Mouse (Mus musculus) left cerebral cortex, postnatal 14 days (tissue): ENCODE data around the gene Caskin1. TPM values are rescaled to one million over a fixed set of nuclear protein-coding genes. Genes with fewer than 3 reads are reported as not detected.
"Not testable (repeated sequence)": the region's sequence is repeated elsewhere in the genome, so short reads cannot be mapped to it uniquely, and the experiment has no call there.

Experiments
- DNase-seq, 2 experiments: peaks; one replicate each; pipeline ENCODE4 v3.0.0; 2021 to 2022; ENCODE audit warnings: low spot score in 2 of 2, mixed read lengths in 1 of 2
- intact Hi-C: fragments of 180-260 bp; cut with DNase I; formaldehyde crosslinking; loops from one replicate; pipeline ENCODE4 v1.15.1; 2025
- long read RNA-seq, 2 experiments: library from polyadenylated mRNA; stranded (forward); transcript quantifications; one replicate each; pipeline ENCODE4 v2.0.0; 2021
- total RNA-seq, 2 experiments: library from RNA; stranded (reverse); gene quantifications; 2 replicates each; pipeline ENCODE4 v1.2.3; 2021

Gene Caskin1
- 100 to 1,000 TPM; 134 to 145 TPM for total RNA-seq
- long read RNA-seq, experiment 1, full-length matches to known transcripts: 6 of 76 reads
- long read RNA-seq, experiment 1, partial matches to known transcripts: 69 of 76 reads
- long read RNA-seq, experiment 1, other reads (novel, unspliced or antisense): 1 of 76 reads
- long read RNA-seq, experiment 2, full-length matches to known transcripts: 6 of 76 reads
- long read RNA-seq, experiment 2, partial matches to known transcripts: 66 of 76 reads
- long read RNA-seq, experiment 2, other reads (novel, unspliced or antisense): 4 of 76 reads

DNA sequence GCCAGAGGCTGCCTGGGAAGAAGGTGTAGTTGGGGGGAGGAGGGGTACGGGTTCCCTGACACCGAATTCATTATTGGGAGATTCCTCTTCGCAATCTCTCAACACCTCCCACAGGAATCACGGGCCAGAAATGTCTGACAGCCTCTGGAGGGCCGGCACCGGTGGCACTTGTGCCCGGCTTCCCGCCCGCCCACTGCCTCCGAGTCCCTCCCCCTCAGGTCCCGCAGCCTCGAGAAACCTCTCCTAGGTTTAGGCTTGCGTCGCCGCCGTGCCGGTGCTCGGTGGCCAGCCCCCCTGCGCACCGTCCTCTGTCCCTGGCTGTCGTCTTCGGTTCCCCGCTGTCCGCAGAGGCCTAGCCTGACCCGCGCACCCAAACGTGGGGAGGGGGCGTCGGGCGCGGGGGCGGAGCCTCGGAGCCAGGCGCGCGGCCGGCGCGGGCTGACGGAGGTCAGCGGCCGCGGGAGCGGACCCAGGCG lies at the start of gene Caskin1:
Caskin1 (plus strand) TSS at position 416 of the 476 bp plus-strand sequence.
- DNase-seq: peak; percentile 62 to 84
- intact Hi-C loops: no loop called here

DNA sequence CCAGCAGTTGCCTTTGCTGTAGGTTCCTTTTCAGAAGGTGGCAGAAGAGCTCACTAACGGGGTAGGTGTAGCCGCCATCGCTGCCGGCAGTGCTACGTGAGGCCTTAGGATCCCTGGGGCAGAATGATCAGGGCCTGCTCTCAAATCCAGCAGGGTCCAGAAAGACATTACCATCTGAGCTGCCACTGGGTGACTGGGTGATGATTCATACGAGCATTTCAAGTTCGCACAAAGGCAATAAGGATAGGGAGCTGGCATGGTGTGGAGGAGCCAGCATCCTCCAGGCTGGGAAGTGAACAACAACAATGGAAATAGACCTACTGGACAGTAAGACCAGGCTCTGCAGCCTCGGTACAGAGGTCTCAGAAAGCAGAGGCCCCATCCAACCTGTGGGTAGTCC lies 48.0 kb upstream of the Caskin1 start:
- intact Hi-C loops: no loop called here
- DNase-seq: no peak

DNA sequence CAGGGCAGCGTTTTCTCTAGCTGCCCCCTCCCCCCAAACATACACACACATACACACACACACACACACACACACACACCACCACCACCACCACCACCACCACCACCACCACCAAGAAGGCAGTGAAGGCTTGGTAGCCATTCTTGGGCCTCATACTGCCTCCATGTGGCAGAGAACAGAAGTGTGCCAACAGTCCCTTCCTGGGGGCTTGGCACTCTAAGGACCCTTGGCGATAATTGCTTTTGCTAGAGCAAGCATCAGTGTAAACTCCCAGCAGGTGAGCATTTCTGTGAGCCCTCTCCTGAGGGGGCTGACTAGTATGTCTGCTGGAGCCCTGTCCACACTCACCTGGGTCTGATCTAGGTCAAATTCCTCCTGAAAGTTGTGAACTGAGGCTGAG lies 47.3 kb upstream of the Caskin1 start:
- intact Hi-C loops: no loop called here
- DNase-seq: no peak

DNA sequence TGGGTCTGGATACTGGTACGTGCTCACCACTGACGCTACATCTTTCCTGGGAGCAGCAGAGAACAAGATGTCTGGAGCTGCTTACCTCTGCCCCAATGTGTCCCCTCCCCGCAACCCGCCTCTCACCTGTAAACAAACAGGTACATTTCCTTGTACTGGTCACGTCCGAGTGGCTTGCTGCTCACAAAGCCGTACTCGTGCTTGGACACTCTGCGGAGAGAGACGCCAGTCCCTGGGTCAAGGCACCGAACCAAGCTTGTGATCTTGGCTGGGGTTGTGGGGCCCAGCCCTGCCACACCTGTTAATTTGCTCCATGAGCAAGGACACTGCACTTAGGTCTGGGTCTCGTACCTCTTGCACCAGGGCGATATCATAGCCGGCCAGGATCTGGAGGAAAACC lies 46.3 kb upstream of the Caskin1 start:
- intact Hi-C loops: no loop called here
- DNase-seq: no peak

DNA sequence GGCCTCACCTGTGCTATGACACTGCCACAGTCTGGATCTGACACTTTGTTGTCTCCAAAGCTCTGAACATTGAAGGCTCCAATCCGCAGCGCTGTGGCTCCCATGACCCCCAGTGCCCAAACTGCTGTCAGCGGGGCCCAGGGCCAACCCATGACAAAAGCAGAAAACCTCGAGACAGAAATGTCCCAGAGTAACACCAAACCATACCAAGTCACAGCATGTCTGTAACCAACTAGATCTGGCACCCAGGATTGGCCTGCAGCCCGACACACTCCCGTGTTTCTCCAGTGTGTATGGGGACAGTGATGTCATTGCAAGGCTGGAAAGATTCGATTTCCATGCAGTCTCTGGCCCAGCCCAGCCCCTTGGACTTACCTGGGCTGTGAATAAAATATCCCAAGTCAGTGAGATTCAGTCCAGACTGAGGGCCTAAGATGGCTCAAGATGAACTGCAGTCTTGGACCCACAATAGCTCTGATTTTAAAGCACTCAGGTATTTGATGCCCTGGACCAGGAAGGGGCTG lies 45.7 kb upstream of the Caskin1 start, which contains the start of gene Dnase1l2:
Dnase1l2 (minus strand) TSS at position 474 of the 524 bp plus-strand sequence.
- intact Hi-C loops: no loop called here
- DNase-seq: no peak

DNA sequence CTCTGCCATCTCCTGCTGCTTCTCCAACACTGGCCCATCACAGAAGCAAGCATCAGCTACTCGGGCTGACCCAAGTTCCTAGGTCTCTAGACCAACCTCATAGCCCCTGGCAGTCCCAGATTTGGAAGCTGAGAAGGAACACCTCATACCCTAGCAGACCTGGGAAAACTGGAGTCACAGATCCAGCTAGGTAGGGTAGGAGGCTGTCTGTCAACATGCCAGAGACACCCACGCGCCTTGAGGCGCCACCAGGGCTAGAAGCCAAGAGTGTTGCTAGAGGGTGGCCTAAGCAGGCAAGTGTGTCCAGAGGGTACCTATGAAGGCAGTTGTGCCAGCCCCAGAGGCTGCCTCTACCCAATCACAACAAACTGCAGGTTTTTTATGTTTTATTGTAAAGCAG lies 45.0 kb upstream of the Caskin1 start:
- peak in 1 of 2 experiments; percentile 51 for DNase-seq
- intact Hi-C loops: no loop called here

DNA sequence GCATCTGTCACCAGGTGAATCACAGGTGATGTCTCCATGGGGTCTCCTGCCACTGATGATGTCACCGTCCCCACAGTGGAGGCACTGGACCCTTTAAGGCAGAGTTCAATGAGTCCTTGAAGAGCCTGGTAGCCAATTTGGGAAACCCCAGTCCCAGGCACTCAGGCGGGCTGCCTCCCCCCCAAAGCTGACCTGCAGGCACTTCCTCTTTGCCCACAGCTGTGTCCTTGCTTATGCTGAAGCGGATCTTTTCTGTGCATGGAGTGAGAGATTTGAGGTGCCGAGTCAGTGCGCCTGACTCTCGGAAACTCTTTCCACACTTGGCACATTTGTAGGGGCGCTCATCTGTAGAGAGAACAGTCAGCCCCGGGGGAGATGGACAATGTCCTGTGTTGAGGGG lies 41.8 kb upstream of the Caskin1 start:
- intact Hi-C loops: no loop called here
- DNase-seq: no peak

DNA sequence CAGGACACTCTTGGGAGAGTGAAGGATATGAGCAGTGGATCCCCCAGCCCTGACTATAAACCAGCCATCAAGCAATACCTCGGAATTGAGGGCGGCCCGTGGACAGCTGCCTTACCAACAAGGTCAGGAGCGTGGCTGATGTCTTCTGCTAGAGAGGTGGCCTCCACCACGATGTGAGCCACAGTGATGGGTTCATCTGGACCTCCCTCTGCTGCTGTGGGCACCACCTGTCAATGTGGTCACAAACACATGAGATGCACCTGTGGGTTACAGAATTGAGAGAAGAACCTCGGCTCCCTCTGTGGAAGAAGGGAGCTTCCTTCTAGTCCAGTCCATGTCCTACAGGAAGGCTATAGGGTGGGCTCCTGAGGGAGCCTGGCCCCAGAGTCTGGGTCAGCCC lies 38.9 kb upstream of the Caskin1 start:
- no peak for DNase-seq

DNA sequence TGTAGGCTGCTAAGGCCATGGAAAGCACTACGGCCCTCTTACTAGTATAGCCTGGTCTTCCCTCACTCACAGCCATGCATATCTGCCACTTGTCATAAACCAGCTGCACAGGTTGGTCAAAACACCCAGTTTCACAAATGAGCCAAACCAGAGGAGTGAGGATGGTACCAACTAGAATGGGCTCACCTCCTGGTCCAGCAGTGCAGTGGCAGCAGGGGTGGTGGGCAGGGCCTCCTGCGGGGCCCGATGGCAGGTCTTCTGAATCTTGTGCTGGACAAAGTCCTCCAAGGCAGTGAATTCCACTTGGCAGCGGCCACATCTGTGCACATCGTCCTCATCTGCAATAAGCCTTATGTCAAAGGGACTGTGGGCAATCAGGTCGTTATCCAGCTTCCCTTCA lies 37.2 kb upstream of the Caskin1 start:
- intact Hi-C loops: no loop called here

More for the DNA sequence above, 38.9 kb upstream of the Caskin1 start:
- intact Hi-C loops: no loop called here

DNA sequence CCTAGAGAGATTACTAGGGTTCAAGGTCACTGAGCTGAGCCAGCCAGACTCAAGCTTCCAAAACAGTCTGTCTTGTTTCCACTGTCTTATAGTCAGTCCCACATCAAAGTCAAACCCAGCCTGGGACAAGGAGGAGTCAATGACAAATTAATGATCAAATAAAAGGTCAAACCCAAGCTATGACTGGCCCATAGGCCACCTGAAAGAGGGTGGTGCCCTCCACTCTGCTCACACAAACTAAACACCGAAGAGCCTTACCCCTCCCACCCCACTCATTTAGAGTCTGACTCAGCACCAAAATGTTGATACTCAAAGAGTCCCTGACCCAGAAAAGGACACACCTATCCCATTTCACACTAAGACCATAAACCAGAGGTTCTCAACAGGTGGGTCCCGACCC lies 35.0 kb upstream of the Caskin1 start:
- intact Hi-C loops: no loop called here
- no peak for DNase-seq

More for the DNA sequence above, 37.2 kb upstream of the Caskin1 start:
- DNase-seq: no peak

DNA sequence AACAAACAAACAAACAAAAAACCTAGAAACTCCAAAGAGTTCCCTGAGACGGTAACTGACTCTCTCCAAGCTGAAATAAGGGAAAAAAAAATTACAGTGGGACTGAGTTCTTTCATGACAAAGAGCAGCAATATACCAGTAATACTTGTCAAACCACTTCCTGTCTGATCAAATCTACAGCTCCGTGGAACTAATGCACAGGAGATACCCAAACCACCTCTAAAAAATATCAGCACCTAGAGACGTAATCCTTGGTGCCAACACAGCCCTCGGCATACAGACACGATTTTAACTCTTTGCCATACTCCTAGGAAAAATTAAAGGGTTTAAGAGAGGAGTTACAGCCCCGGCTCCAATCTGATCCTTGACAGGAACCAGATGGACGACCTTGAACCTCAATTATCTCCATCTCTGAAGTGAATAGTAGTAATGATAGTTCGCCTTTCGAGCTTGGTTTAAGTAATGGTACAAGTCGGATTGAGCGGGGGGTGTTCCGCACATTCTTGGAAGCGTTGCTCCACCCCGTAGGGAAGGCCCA lies 34.1 kb upstream of the Caskin1 start:
- no peak for DNase-seq
- intact Hi-C loops: no loop called here

DNA sequence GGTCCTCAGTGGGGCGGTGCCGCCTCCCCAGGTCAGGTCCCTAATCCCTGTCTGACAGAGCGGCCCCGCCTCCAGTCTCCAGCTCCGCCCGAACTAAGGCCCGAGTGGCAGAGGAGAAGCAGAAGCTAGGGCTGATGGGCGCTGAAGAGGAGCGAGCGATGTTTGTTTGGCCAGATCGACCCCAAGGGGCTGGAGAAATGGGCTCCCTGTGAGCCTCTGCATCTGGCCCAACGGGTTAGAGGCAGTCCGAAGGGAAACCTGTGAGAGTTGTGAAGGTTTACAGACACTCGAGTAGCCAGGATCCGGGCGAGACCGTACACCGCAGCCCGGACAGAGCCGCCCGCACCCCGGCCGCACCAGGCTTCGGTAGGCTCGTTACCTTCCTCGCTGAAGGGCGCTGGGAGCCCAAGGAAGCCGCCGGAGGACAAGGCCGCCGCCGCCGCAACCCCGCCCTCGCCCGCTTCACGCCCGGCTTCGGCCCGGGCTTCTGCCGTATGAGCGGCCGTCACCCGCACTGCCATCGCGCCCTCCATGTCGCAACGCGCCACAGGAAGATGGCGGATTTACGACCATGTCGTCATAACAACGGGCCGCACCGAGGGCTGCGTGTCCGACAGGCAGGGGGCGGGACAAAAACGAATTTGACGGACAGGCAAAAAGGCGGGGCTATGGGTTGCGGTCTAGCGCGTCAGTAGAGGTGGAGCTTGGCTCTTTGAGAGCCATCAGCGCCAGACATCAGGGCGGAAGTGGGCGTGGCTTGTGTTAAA lies 33.5 kb upstream of the Caskin1 start:
- DNase-seq: peak; percentile 99
- intact Hi-C loops: no loop called here

DNA sequence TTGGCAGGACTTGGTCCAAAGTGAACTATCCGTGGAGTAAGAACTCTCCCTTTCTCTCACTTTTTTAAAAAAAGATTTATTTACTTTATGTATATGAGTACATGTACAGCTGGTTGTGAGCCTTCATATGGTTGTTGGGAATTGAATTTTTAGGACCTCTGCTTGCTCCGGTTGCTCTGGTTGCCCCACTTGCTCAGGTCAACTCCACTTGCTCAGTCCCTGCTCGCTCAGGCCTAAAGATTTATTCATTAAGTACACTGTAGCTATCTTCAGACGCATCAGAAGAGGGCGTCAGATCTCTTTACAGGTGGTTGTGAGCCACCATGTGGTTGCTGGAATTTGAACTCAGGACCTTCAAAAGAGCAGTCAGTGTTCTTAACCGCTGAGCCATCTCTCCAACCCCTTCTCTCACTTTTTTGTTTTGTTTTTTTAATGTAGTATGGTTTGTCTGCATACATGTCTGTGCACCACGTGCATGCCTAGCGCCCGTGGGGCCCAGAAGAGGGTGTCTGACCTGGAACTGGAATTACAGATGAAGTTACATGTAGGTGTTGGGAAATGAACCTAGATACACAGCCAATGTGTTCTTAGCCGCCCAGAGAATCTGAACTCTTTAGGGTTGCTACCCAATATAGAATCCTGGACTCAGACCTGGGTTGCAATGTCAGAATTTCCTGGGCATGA lies 32.7 kb upstream of the Caskin1 start:
- DNase-seq, intact Hi-C loops: not testable (repeated sequence)

DNA sequence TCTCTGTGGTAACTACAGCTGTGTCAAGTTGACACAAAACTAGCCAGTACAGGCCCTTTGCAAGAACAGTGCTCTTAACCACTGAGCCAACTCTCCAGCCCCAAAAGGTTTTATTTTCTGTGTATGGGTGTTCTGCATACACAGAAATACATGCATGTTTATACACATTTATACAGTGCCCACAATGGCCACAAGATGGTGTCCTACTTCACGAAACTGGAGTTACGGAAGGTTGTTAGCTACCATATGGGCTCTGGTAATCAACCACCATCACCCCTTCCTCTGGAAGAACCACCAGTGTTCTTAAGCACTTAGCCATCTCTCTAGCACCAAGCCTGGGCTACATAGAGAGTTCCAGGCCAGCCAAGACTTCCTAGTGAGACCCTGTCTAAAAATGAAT lies 26.8 kb upstream of the Caskin1 start:
- DNase-seq: no peak
- intact Hi-C loops: no loop called here

DNA sequence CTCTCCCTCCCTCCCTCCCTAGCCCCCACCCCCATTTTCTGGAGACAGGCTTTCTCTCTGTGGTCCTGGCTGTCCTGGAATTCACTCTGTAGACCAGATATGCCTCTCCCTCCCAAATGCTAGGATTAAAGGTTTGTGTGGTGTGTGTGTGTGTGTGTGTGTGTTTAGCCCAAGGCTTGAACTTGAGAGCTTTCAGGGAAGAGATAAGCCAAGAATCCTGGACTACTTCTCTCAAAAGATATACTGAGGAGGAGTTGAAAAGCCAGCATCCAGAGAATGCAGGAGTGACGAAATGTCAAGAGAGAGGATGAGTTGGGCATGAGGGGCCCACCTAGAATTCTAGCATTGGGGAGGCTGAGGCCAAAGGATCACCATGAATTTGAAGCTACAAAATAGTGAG lies 25.5 kb upstream of the Caskin1 start:
- DNase-seq: no peak
- intact Hi-C loops: no loop called here

DNA sequence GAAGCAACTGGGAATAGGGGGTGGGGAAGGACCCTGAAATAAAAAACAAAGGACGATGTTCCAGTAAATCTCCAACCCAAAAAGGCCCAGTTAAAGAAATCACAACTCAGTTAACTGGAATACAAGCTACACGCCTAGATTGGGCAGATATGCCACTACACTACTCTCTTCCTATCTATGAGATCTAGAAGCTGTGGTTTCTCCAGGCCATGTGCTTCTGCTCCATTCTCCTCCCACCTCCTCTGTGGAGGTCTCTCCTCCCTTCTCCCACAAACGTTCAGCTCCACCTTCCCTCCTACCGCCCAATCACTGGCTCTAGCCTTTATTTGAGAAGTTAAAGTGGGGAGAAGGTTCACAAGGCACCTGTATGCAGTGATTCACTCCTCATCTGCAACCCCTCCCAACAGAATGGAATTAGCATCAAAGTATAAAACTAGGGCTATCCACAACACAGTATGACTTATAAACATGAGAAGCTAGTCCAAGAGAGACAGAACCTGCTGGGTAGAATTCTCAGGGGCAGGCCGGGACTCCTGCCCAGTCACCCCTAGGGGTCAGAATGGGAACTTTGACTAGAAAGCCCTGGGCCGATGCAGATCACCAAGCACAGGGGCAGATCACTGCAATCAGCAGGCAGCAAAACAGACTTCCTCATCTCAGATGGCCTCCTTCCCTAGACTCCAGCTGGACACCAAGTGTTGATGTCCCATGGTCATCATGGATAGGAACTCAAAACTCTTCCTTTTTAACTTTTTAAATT lies 24.8 kb upstream of the Caskin1 start:
- intact Hi-C loops: no loop called here
- DNase-seq: no peak

DNA sequence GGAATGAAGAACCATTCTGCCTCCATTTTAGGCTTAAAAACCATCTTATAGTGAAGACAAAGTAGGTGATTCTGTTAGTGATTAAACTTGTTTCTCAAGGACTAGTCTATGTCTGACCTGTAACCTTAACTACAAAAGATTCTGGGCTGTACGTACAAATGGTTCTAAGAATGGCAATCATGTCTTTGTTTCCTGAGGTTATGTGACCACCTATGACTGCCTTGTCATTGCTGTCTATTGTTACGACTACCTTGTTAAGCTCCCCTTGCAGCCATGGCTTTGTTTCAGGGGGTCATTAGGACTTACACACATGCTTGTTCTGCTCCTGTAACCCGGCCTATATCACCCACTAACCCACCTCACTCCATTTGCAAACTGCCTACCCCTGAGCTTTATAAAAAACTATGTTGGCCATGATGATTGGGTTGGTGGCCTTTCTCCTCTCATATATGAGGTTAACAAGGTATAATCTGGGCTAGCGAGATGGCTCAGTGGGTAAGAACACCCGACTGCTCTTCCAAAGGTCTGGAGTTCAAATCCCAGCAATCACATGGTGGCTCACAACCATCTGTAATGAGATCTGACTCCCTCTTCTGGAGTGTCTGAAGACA lies 19.7 kb upstream of the Caskin1 start:
- intact Hi-C loops: no loop called here

DNA sequence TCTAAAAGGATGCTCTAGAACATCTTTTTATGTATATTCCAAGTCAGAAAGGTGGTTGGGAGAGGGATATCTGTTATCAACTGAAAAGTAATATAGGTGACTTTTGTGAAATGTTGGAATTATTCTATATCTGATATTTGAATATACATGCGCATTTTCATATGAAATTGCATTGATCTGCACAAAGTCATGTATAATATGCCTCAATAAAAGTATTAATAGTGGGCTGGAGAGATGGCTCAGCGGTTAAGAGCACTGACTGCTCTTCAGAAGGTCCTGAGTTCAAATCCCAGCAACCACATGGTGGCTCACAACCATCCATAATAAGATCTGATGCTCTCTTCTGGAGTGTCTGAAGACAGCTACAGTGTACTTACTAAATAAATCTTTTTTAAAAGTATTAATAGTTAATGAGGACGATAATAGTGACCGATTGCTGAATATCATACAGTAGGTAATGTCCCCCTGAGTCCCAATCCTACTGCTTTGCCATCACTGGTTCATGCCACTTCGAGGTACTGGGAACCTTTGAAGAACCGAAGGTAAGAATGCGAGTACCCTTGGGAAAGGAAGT lies 19.0 kb upstream of the Caskin1 start:
- no peak for DNase-seq
- intact Hi-C loops: no loop called here

More for the DNA sequence above, 19.7 kb upstream of the Caskin1 start:
- no peak for DNase-seq
